ENCODE assay signal across 5 mouse cellular contexts in the genomic region with DNA sequence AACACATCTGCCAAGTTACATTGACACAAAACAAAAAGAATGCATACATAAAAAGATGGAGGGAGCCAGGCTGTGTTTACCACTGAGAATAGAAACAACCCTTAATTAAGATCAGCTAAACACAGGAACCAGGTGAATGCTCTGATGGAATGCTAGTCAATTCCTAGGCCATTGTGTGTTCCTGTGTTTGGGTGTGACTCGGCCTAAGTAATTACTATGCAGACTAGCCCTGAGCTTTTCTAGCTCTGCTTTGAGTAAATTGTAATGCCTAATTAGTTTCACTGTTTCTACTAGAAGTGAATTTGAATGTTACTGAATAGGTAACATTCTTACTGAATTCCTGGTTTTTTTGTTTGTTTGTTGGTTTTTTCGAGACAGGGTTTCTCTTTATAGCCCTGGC.
A peak's percentile ranks its signal among the peaks of the same experiment; 100 is the strongest.
DNase-seq lines count a peak whose midpoint lies in the region.
"Not testable (repeated sequence)": the region's sequence is repeated elsewhere in the genome, so short reads cannot be mapped to it uniquely, and the experiment has no call there.

No protein-coding gene starts in this region.

- H3K36me3 ChIP-seq in ES-E14 (ENCODE audit: control insufficient read depth, insufficient read depth, low read length, poor library complexity, severe bottlenecking), result not testable (repeated sequence)

- DNase-seq in ES-CJ7 (ENCODE audit: low read depth, low spot score) (peak; percentile 41), ES-E14 (ENCODE audit: low read depth, low spot score) (peak; percentile 22), R1 (ENCODE audit: low read depth, low spot score) (peak; percentile 74), ZHBTc4 (ENCODE audit: low read depth, low spot score) (peak; percentile 64)
- DNase-seq in heart, adult 11 months, result peak; percentile 23

- in situ Hi-C loops in ES-E14 (cut with MboI; ENCODE audit: low sequenced_read_pairs in 2 of 2, unreplicated experiment in 2 of 2), result not testable (repeated sequence)

- H3K4me3 ChIP-seq in ES-E14 (ENCODE audit: insufficient read depth in 1 of 2, low read depth in 1 of 2, low read length in 2 of 2, poor library complexity in 1 of 2, severe bottlenecking in 1 of 2), result not testable (repeated sequence)

- not testable (repeated sequence) for H3K9me3 ChIP-seq in ES-E14 (ENCODE audit: control insufficient read depth, insufficient read depth, low read depth, low read length)

- H3K9ac ChIP-seq in ES-E14 (ENCODE audit: insufficient read depth, low read depth, low read length, poor library complexity, severe bottlenecking), result not testable (repeated sequence)

- H3K27ac ChIP-seq in ES-E14 (ENCODE audit: insufficient read depth, low read depth, low read length, poor library complexity, severe bottlenecking), result not testable (repeated sequence)

- not testable (repeated sequence) for H3K4me1 ChIP-seq in ES-E14 (ENCODE audit: control insufficient read depth in 2 of 2, insufficient read depth in 2 of 2, low read length in 2 of 2, poor library complexity in 1 of 2)

Comparison
In these comparisons a context has a peak if more than half of its experiments do, and no peak if none do; other contexts are left out.
1. DNase-seq: peak in every context shown above with its lines; median percentile 74 in R1; 64 in ZHBTc4; 41 in ES-CJ7; 23 in heart, adult 11 months; 22 in ES-E14.